Mouse (Mus musculus): ENCODE measurements around the gene Arid4a. TPM values are rescaled to one million over a fixed set of nuclear protein-coding genes. Genes with fewer than 3 reads are reported as not detected.

Gene Arid4a
- total and polyA plus RNA-seq, 3 experiments: 6.7 to 13.0 TPM; not detected in 1

DNA sequence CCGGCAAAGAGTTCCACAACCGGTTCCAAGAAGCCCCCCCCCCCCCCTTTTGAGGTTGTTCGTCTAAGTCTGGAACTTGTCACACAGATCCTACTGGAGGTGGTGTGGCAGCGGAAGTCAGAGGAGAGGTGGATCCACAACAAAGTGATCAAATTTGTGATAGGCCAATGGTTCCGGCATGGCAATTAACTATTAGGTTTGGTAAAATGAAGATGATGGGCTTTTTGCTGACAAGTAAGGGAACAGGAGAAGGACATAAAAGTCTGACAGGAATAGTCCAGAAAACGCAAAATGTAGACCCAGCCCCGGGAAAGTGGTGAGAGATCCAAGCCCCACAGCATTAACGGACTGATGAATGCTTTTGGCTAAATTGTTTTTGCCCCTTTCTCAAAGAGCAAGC, 48.2 kb upstream of the Arid4a start:
- Histone ChIP-seq H3K4me3 (ENCODE audit: control insufficient read depth in 1 of 2, insufficient read depth in 1 of 2, low read depth in 2 of 2, low read length in 2 of 2) (peak overlapping the region; percentile 57 to 80), H3K79me2 (ENCODE audit: control insufficient read depth, insufficient read depth, low read length, poor library complexity) (no peaks in the 10 kb centered on the region; the same call in 1 of the 2 replicates), H3K27ac (ENCODE audit: control insufficient read depth, low read depth, low read length) (peak overlapping the region; percentile 92), H3K9me3 (replicated peaks; ENCODE audit: insufficient read depth, low read length) (no peaks in the 10 kb centered on the region), H3K4me1 (ENCODE audit: control insufficient read depth in 1 of 2, insufficient read depth in 2 of 2, low read length in 2 of 2) (no peaks in the 10 kb centered on the region), H3K36me3 (ENCODE audit: control insufficient read depth in 1 of 2, insufficient read depth in 2 of 2, low read length in 2 of 2) (peaks cover 0 to 2% of the 10 kb centered on the region in 2 experiments; a peak in 2 of 4 replicates), H3K27me3 (ENCODE audit: control insufficient read depth in 1 of 2, insufficient read depth in 2 of 2, low read length in 2 of 2) (no peaks in the 10 kb centered on the region), H3K9ac (ENCODE audit: control insufficient read depth, low read depth, low read length, poor library complexity, severe bottlenecking) (peak overlapping the region; percentile 80)
- no peak for TF ChIP-seq GABPA (IDR thresholded peaks at IDR 0.05; ENCODE audit: low read depth, low read length)
- no peak for TF ChIP-seq RAD21 (IDR thresholded peaks at IDR 0.05; ENCODE audit: low read depth, low read length)
- no peak for TF ChIP-seq TAL1 (IDR thresholded peaks at IDR 0.05; ENCODE audit: low read length)
- TF ChIP-seq KAT2A (conservative IDR thresholded peaks at IDR 0.05; ENCODE audit: low read depth, low read length): no peak
- TF ChIP-seq TBP (IDR thresholded peaks at IDR 0.05; ENCODE audit: low read depth, low read length): no peak
- TF ChIP-seq USF1 (IDR thresholded peaks at IDR 0.05; ENCODE audit: low read depth, low read length): no peak
- peak; percentile 68 for DNase-seq (ENCODE audit: low read depth, low spot score)

DNA sequence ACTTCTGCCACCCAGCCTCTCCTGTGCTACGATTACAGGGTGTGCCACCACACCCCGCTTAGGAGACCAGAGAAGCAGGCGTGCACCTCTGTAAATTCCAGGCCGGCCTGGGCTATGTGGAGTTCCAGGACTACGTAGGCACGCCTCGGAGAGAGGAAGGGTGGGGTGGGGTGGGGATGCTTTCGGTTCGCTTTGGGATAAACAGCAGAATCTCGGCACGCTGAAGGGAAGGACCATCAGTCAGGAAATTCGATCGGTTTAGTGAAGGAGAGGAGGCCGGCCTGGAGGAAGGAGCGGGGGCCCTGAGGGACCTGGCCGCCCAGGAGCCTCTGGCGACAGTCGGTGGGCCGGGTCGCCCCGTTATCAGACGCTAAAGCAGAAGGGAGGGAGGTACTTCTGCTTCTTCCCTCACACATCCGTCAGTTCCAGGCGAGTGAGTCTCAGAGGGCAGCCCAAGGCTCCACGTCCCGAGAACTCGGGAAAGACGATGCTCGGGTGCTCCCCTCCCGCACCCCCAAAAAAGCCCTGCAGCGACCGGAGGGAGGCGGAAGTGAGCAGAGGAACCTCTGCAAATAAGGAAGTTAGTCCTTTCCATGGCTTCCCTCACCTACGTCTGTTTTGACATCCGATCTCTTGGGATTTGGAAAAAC, 47.5 kb upstream of the Arid4a start:
- Histone ChIP-seq H3K27me3 (ENCODE audit: control insufficient read depth in 1 of 2, insufficient read depth in 2 of 2, low read length in 2 of 2) (no peaks in the 10 kb centered on the region), H3K9ac (ENCODE audit: control insufficient read depth, low read depth, low read length, poor library complexity, severe bottlenecking) (peak overlapping the region; percentile 80), H3K79me2 (ENCODE audit: control insufficient read depth, insufficient read depth, low read length, poor library complexity) (no peaks in the 10 kb centered on the region; the same call in 1 of the 2 replicates), H3K27ac (ENCODE audit: control insufficient read depth, low read depth, low read length) (peak overlapping the region; percentile 92), H3K4me1 (ENCODE audit: control insufficient read depth in 1 of 2, insufficient read depth in 2 of 2, low read length in 2 of 2) (no peaks in the 10 kb centered on the region), H3K9me3 (replicated peaks; ENCODE audit: insufficient read depth, low read length) (no peaks in the 10 kb centered on the region), H3K4me3 (ENCODE audit: control insufficient read depth in 1 of 2, insufficient read depth in 1 of 2, low read depth in 2 of 2, low read length in 2 of 2) (peak overlapping the region; percentile 57 to 80), H3K36me3 (ENCODE audit: control insufficient read depth in 1 of 2, insufficient read depth in 2 of 2, low read length in 2 of 2) (peaks cover 0 to 2% of the 10 kb centered on the region in 2 experiments; a peak in 2 of 4 replicates)
- TF ChIP-seq ZC3H11A (IDR thresholded peaks at IDR 0.05; ENCODE audit: low read depth, low read length) (no peak), ZMIZ1 (IDR thresholded peaks at IDR 0.05; ENCODE audit: low read depth, low read length) (peak; percentile 89), POLR2AphosphoS2 (IDR thresholded peaks at IDR 0.05; ENCODE audit: low read length) (peak; percentile 89), EP300 (IDR thresholded peaks at IDR 0.05; ENCODE audit: low read depth in 1 of 2, low read length in 2 of 2) (peak; percentile 16 to 27; a peak in 2 of 4 replicates), E2F4 (IDR thresholded peaks at IDR 0.05; ENCODE audit: borderline replicate concordance, low read depth, low read length) (no peak), POLR2AphosphoS5 (IDR thresholded peaks at IDR 0.05; ENCODE audit: borderline replicate concordance, low read depth, low read length) (peak; percentile 17; the same call in 1 of the 2 replicates), KAT2A (conservative IDR thresholded peaks at IDR 0.05; ENCODE audit: low read depth, low read length) (no peak), USF2 (IDR thresholded peaks at IDR 0.05; ENCODE audit: borderline replicate concordance in 1 of 2, insufficient read depth in 1 of 2, low read depth in 1 of 2, low read length in 2 of 2) (no peak), MXI1 (IDR thresholded peaks at IDR 0.05; ENCODE audit: low read depth, low read length) (peak; percentile 67; the same call in 1 of the 2 replicates), ELF1 (IDR thresholded peaks at IDR 0.05; ENCODE audit: low read depth, low read length) (peak; percentile 87), CTCF (IDR thresholded peaks at IDR 0.05 in 2 of 3, conservative IDR thresholded peaks at IDR 0.05 in 1 of 3; ENCODE audit: control insufficient read depth in 1 of 3, insufficient read depth in 1 of 3, low read depth in 2 of 3, low read length in 3 of 3, poor library complexity in 1 of 3, severe bottlenecking in 1 of 3) (peak; percentile 48 to 67 (median 63)), CHD2 (IDR thresholded peaks at IDR 0.05; ENCODE audit: low read length) (no peak), NELFE (IDR thresholded peaks at IDR 0.05; ENCODE audit: low read depth, low read length) (peak; percentile 77), SMC3 (IDR thresholded peaks at IDR 0.05; ENCODE audit: low read depth, low read length) (peak; percentile 20; the same call in 1 of the 2 replicates), BHLHE40 (IDR thresholded peaks at IDR 0.05; ENCODE audit: borderline replicate concordance, low read depth, low read length) (no peak), POLR2A (IDR thresholded peaks at IDR 0.05; ENCODE audit: control insufficient read depth in 1 of 2, insufficient read depth in 1 of 2, low read depth in 1 of 2, low read length in 2 of 2, poor library complexity in 1 of 2) (peak; percentile 53 to 80; a peak in 2 of 4 replicates), ETS1 (IDR thresholded peaks at IDR 0.05; ENCODE audit: low read depth, low read length) (no peak; the same call in 1 of the 2 replicates), TCF12 (IDR thresholded peaks at IDR 0.05; ENCODE audit: low read depth, low read length) (no peak), ZNF384 (IDR thresholded peaks at IDR 0.05; ENCODE audit: low read depth, low read length) (no peak), MYC (IDR thresholded peaks at IDR 0.05; ENCODE audit: low read depth, low read length) (peak; percentile 12; the same call in 1 of the 2 replicates), MAZ (IDR thresholded peaks at IDR 0.05; ENCODE audit: low read depth, low read length) (peak; percentile 90; the same call in 1 of the 2 replicates), HCFC1 (IDR thresholded peaks at IDR 0.05; ENCODE audit: low read depth, low read length) (peak; percentile 68; the same call in 1 of the 2 replicates), TBP (IDR thresholded peaks at IDR 0.05; ENCODE audit: low read depth, low read length) (no peak)
- peak; percentile 93 for DNase-seq (ENCODE audit: low read depth, low spot score)
